Mouse (Mus musculus) ES-E14 (cell line): Measurements from ENCODE around the gene Pprc1.

Source experiments
- MAFK ChIP-seq: IDR thresholded peaks from 2 replicates; pipeline ENCODE4 v1.6.1; 2014; ENCODE audit warnings: mild to moderate bottlenecking, low read depth, low read length, inconsistent platforms; ENCODE audit not compliant: insufficient read depth
- ZC3H11A ChIP-seq: IDR thresholded peaks from 2 replicates; pipeline ENCODE4 v1.6.1; 2012; ENCODE audit warnings: low read depth, mild to moderate bottlenecking, inconsistent platforms, low read length, borderline replicate concordance

DNA sequence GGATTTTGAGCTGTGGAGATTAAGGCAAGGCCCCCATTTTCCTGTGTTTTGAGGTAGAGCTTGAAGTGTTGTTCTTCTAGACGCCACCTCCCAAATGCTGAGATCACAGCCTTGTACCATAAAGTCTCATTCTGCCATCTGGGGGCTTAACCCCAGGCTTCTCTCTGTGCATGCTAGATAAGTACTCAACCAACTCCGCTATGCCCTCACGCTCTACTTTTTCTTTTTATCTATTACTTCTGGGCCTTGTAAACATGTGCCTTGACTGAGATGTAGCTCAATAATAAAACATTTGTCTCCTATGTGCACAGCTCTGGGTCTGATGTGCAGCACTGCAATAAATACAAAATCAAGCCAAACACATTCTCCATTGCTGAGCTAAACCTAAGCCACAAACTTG, 74.8 kb downstream of the Pprc1 start:
- TF ChIP-seq ZC3H11A (no peak), MAFK (no peak)
